Mouse (Mus musculus): Measurements from ENCODE around the gene Ppp1ca.

Ppp1ca gene

DNA sequence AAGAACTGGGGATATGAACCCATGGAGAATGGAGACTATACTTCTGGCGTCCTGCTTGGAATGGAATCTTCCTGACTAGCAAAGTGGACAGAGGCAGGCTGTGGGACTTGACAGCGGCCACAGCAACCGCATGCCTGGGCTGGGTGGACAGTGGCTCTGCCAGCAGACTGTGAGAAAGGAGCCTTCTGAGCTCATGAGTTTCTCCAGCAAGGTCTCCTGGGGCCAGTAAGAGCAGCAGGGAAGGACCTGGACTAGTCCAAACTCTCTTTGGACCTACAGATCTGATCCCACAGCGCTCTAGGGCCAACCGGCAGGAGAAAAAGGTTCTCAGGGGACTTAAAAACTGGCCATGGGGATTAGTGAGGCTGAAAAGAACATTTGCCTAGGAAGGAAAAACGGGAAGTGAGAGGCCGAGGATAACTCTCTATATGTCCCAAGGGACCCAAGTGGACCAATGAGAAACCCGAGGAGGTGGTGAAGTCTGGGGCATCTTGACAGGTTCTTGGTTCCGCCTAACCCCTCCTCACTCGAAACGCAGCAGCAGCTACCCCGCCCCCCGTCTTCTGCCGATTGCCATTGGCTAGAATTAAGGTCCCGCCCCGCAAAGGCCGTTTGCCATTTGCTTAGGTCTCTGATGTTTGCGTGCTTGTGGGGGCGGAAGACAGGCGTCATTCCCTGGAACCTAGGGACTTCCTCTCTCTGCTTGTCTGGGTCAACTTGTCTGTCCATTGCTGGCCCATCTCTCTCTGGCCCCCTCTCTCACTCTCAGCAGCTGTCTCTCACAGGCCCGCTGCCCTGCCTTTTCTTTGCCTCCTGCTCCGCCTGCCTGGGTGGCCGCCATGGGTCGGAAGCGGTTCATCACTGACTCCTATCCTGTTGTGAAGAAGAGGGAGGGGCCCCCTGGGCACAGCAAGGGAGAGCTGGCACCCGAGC, 39.7 kb downstream of the Ppp1ca start, which contains the start of gene Pold4:
Gene Pold4 (plus strand): TSS at position 647 of the 933 bp plus-strand sequence.
- peak; percentile 98 to 99 for DNase-seq (ENCODE audit: low spot score in 2 of 2)

DNA sequence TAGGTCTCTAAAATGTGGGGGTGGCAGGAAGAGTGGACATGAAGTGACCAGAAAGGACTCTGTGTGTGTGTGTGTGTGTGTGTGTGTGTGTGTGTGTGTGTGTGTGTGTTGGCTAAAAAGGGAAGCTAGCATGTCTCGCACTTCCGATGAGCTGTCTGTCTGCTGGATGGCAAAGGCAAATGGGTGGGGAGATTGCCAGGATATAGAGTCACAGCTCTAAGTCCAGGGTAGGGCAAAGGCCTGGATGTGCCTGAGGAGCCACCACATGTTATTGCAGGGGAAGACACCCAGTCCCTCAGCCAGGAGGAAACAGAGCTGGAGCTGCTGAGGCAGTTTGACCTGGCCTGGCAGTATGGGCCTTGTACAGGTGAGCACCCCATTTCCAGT, 40.3 kb downstream of the Ppp1ca start:
- peak in 1 of 2 experiments; percentile 72 for DNase-seq (ENCODE audit: low spot score in 2 of 2)

DNA sequence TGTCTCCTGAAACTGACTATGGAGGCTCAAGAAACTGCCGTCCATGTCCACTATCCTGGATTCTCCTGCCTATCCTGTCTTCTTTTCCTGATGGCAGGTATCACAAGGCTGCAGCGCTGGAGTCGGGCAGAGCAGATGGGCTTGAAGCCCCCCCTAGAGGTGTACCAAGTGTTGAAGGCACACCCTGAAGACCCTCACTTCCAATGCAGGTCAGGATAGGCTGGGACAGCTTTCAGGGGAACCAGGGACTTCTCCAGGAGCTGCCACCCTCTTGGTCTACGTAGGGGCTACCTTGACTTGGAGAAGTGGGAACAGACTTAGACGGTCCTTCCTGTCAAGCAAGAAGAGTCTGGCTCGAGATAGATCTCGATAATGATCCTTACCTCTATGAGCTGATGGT, 40.8 kb downstream of the Ppp1ca start:
- no peak for DNase-seq (ENCODE audit: low spot score in 2 of 2)

DNA sequence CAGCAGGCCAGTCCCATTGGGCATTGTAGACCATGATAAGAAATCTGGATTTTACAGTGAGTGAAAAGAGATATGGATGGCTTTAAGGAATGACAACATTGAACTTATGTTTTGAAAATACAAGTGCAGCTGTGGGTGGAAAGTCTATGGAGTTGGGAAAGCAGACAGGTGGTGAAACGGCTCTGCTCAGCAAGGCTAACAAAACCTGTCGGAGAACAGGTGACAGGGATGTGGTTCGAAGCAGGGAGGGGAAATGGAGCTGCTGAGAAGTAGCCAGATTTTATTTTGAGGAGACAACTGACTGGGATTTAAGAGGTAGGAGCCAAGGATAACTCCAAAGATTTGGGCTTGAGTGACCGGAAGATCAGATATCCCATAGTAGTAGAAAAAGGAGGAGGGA, 42.7 kb downstream of the Ppp1ca start:
- DNase-seq (ENCODE audit: low spot score in 2 of 2) = no peak

GRCm38 (mm10) chr19:4240247-4240668, 48.4 kb downstream of the Ppp1ca start:
- DNase-seq (ENCODE audit: low spot score in 2 of 2) = no peak

DNA sequence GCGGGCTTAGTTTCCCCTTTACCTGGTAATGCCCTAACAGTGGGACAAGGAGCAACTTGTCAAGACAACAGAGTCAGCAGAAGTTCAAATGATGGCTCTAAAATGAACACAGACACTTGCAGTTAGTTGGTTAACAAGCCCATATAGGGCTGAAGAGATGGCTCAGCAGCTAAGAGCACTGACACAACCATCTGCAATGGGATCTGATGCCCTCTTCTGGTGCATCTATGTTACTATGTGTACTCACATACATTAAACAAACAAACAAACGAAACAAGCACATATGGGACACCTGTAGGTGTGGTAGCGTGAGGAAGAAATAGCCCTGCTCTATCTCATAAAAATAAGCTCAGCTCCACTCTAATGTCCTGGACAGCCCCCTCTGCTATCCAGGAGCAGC, 50.6 kb downstream of the Ppp1ca start:
- DNase-seq (ENCODE audit: low spot score in 2 of 2) = no peak

DNA sequence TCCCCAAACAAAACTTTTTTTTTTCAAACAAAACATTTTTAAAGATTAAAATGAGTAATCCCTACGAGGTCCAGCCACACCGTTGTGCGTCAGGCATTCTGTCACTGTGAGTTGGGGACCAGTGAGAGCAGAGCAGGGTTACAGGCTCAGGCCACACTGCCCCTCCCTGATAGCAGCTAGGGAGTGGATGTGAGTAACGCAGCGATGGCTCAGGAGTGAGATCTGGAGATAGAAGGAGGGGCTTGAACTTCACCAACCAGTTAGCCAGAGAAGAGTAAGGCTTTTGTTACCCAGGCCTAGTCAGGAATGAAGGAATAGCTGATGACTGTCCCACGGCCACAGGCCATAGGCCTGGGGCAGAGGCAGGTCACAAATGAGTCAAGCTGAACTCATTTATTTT, 52.9 kb downstream of the Ppp1ca start:
- DNase-seq (ENCODE audit: low spot score in 2 of 2) = no peak

Data from right cerebral cortex, postnatal 10 days (tissue).